Mouse (Mus musculus): Measurements from ENCODE around the gene Mdh2.

- TF ChIP-seq MAX (IDR thresholded peaks at IDR 0.05; ENCODE audit: low read depth) (no peak), MYOG (IDR thresholded peaks at IDR 0.05; ENCODE audit: control insufficient read depth in 1 of 3, insufficient read depth in 1 of 3, insufficient read length in 2 of 3, low read depth in 2 of 3) (no peak), POLR2A (IDR thresholded peaks at IDR 0.05; ENCODE audit: insufficient read length, low read depth) (no peak), E2F4 (IDR thresholded peaks at IDR 0.05; ENCODE audit: insufficient read depth) (no peak), USF1 (IDR thresholded peaks at IDR 0.05; ENCODE audit: low read depth) (no peak), CEBPB (IDR thresholded peaks at IDR 0.05; ENCODE audit: insufficient read depth, poor library complexity, severe bottlenecking) (no peak), SRF (IDR thresholded peaks at IDR 0.05; ENCODE audit: control insufficient read depth, insufficient read length, low read depth) (no peak), POLR2AphosphoS2 (IDR thresholded peaks at IDR 0.05; ENCODE audit: insufficient read length, low read depth) (no peak), MYOD1 (IDR thresholded peaks at IDR 0.05; ENCODE audit: control insufficient read depth in 1 of 3, insufficient read length in 2 of 3, low read depth in 2 of 3) (no peak), TCF12 (IDR thresholded peaks at IDR 0.05; ENCODE audit: insufficient read depth, poor library complexity, severe bottlenecking) (no peak), REST (IDR thresholded peaks at IDR 0.05; ENCODE audit: insufficient read depth, insufficient read length) (no peak), TCF3 (IDR thresholded peaks at IDR 0.05; ENCODE audit: insufficient read length, low read depth) (no peak)
Measured at GRCm38 (mm10) chr5:135826225-135826624, 47.9 kb downstream of the Mdh2 start.
